Mouse (Mus musculus) midbrain, embryonic 15.5 days (tissue): Measurements from ENCODE around the gene Fam172a. TPM values are rescaled to one million over a fixed set of nuclear protein-coding genes. Genes with fewer than 3 reads are reported as not detected.
A peak's percentile ranks its signal among the peaks of the same experiment; 100 is the strongest.

Experiments
- ATAC-seq: fragments of 200-750 bp; cut with Nextera tagmentation; replicated peaks from 2 replicates; pipeline ENCODE4 v1.8.0; 2017; ENCODE audit warnings: moderate TSS enrichment
- H3K27ac ChIP-seq: fragments of 300-500 bp; sonication (generic); 2 replicates; pipeline ENCODE4 v1.5.1; 2015; ENCODE audit warnings: mild to moderate bottlenecking, inconsistent platforms
- H3K27me3 ChIP-seq: fragments of 300-500 bp; sonication (generic); replicated peaks from 2 replicates; pipeline ENCODE4 v1.6.1; 2015; ENCODE audit warnings: inconsistent platforms
- H3K36me3 ChIP-seq: fragments of 300-500 bp; sonication (generic); replicated peaks from 2 replicates; pipeline ENCODE4 v1.6.1; 2015; ENCODE audit warnings: inconsistent platforms
- H3K4me1 ChIP-seq: fragments of 300-500 bp; sonication (generic); 2 replicates; pipeline ENCODE4 v1.6.1; 2015; ENCODE audit warnings: inconsistent platforms
- H3K4me2 ChIP-seq: fragments of 300-500 bp; sonication (generic); 2 replicates; pipeline ENCODE4 v1.6.1; 2015; ENCODE audit warnings: inconsistent platforms, mild to moderate bottlenecking, moderate library complexity
- H3K4me3 ChIP-seq: fragments of 300-500 bp; sonication (generic); 2 replicates; pipeline ENCODE4 v1.5.1; 2015; ENCODE audit warnings: mild to moderate bottlenecking, inconsistent platforms
- H3K9ac ChIP-seq: fragments of 300-500 bp; sonication (generic); 2 replicates; pipeline ENCODE4 v1.6.1; 2015; ENCODE audit warnings: mild to moderate bottlenecking, inconsistent platforms
- H3K9me3 ChIP-seq: fragments of 300-500 bp; sonication (generic); 2 replicates; pipeline ENCODE4 v1.6.1; 2016; ENCODE audit warnings: inconsistent platforms
- WGBS: fragments of 180-500 bp; shearing (Covaris S2); methylation state at CpG from one replicate; pipeline ENCODE4 v1.1.7; 2015; ENCODE audit warnings: mixed read lengths; 5-methylcytosine and 5-hydroxymethylcytosine counted together
- polyA plus RNA-seq: library from polyadenylated mRNA; unstranded; fragments of >200 nt; fragmentation: Nextera tagmentation; extraction: Ambion mirVana; gene quantifications from 2 replicates; pipeline ENCODE4 v1.2.1, GENCODE M21; 2015

Fam172a gene
- polyA plus RNA-seq, 1 experiment from 2014 or later: 43.8 TPM

- no peaks in the 10 kb centered on the region for H3K27me3 ChIP-seq
- no peaks in the 10 kb centered on the region for H3K9me3 ChIP-seq
Observed at GRCm38 (mm10) chr13:78090701-78091100, 388.9 kb downstream of the Fam172a start.

GRCm38 (mm10) chr13:78091949-78092348 is 390.1 kb downstream of the Fam172a start:
- Histone ChIP-seq H3K4me2 (no peak overlapping the region), H3K4me1 (no peaks in the 10 kb centered on the region), H3K9ac (no peak overlapping the region), H3K9me3 (no peaks in the 10 kb centered on the region), H3K27ac (no peak overlapping the region), H3K27me3 (no peaks in the 10 kb centered on the region), H3K36me3 (no peaks in the 10 kb centered on the region), H3K4me3 (no peak overlapping the region)
- ATAC-seq: no peak
- 83% methylated on average over 3 of the region's 3 CpGs for WGBS

More at GRCm38 (mm10) chr13:78090701-78091100, 388.9 kb downstream of the Fam172a start:
- Histone ChIP-seq H3K9ac (no peak overlapping the region), H3K4me2 (no peak overlapping the region), H3K27ac (no peak overlapping the region), H3K4me3 (no peak overlapping the region), H3K4me1 (no peaks in the 10 kb centered on the region), H3K36me3 (no peaks in the 10 kb centered on the region)
- ATAC-seq: no peak

- no peaks in the 10 kb centered on the region for H3K36me3 ChIP-seq
- no peak overlapping the region for H3K9ac ChIP-seq
- H3K4me1 ChIP-seq: no peaks in the 10 kb centered on the region
- no peak overlapping the region for H3K27ac ChIP-seq
- no peak overlapping the region for H3K4me3 ChIP-seq
- no peaks in the 10 kb centered on the region for H3K9me3 ChIP-seq
- no peak overlapping the region for H3K4me2 ChIP-seq
- 70% methylated on average over 2 of the region's 2 CpGs for WGBS
- ATAC-seq: no peak
- H3K27me3 ChIP-seq: no peaks in the 10 kb centered on the region
Observed at GRCm38 (mm10) chr13:78094352-78094751, 392.5 kb downstream of the Fam172a start.

GRCm38 (mm10) chr13:78095071-78095973 is 393.5 kb downstream of the Fam172a start:
- H3K4me2 ChIP-seq: no peak overlapping the region
- no peak for ATAC-seq

DNA sequence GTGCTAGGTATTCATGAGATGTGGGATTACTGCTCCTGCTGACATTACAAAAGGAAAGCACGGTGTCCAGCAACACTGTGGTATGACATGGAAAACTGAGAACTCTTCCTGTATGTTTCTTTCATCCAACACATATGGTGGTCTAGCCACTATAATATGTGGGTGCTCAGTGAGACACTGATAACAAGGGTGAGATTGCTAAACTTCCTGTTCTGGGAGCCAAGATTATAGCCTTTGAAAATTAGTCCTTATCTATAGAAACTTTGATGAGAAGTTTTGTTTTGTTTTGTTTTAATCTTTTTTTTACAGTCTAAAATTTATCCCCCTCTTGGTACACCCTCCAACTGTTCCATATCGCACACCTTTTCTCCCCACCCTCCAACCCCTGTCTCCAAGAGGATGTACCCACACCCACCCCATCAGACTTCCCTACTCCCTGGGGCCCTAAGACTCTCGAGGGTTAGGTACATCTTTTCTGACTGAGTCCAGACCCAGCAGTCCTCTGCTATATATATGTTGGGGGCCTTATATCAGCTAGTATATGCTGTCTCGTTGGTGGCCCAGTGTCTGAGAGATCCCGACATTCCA is 397.1 kb downstream of the Fam172a start:
- WGBS: 85% methylated on average over 5 of the region's 5 CpGs
- no peaks in the 10 kb centered on the region for H3K9me3 ChIP-seq
- H3K9ac ChIP-seq: no peak overlapping the region
- H3K4me2 ChIP-seq: no peak overlapping the region
- no peaks in the 10 kb centered on the region for H3K27me3 ChIP-seq
- H3K4me3 ChIP-seq: no peak overlapping the region
- no peak overlapping the region for H3K27ac ChIP-seq
- no peaks in the 10 kb centered on the region for H3K4me1 ChIP-seq
- H3K36me3 ChIP-seq: no peaks in the 10 kb centered on the region
- ATAC-seq: no peak

More at GRCm38 (mm10) chr13:78095071-78095973, 393.5 kb downstream of the Fam172a start:
- H3K27me3 ChIP-seq: no peaks in the 10 kb centered on the region
- H3K9ac ChIP-seq: no peak overlapping the region
- no peak overlapping the region for H3K4me3 ChIP-seq
- 73% methylated on average over 1 of the region's 1 CpGs for WGBS
- no peaks in the 10 kb centered on the region for H3K4me1 ChIP-seq
- H3K36me3 ChIP-seq: no peaks in the 10 kb centered on the region
- H3K9me3 ChIP-seq: no peaks in the 10 kb centered on the region
- H3K27ac ChIP-seq: no peak overlapping the region

DNA sequence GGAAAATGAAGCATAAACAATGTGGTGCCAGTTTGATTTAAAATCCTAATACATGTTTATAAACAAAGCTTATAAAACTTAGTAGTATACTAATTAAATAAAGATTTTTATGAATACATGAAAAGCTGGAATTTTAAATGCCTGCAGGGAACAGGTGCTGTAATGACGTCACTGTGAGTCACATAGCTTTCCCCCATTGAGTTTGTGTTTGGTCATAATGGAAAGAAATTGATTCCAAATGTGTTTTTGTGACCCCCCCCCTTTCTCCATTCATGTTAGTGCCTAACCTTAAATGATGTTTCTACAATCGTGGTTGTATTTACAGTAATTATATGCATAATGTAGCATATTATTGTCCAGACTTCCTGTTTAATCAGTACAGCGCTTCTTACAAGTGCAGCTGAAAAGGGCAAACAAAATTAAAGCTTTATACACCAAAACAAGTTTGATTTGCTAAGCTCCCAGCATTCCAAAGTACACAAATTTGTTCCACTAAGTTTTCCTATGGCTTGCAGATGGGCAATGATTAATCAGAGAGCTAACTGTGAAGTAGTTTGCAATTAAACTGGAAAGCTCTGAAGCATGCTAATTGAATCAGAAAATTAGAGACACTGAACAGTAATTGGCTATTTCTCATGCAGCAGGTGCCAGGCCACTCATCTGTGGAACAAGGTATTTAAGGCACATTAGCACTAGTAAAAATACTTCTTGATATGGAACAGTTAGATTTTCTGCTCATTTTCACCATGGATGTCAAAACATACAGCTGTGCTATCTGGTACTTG is 398.1 kb downstream of the Fam172a start:
- Histone ChIP-seq H3K4me1 (no peaks in the 10 kb centered on the region), H3K4me2 (no peak overlapping the region), H3K9ac (no peak overlapping the region), H3K9me3 (no peaks in the 10 kb centered on the region), H3K27ac (no peak overlapping the region), H3K27me3 (no peaks in the 10 kb centered on the region), H3K4me3 (no peak overlapping the region), H3K36me3 (no peaks in the 10 kb centered on the region)
- ATAC-seq: peak; percentile 51; the same call in 1 of the 2 replicates
- WGBS: 58% methylated on average over 3 of the region's 3 CpGs

GRCm38 (mm10) chr13:78100664-78101063 is 398.8 kb downstream of the Fam172a start:
- Histone ChIP-seq H3K27me3 (no peaks in the 10 kb centered on the region), H3K4me2 (no peak overlapping the region), H3K9ac (no peak overlapping the region), H3K27ac (no peak overlapping the region), H3K4me1 (no peaks in the 10 kb centered on the region), H3K36me3 (no peaks in the 10 kb centered on the region), H3K9me3 (no peaks in the 10 kb centered on the region), H3K4me3 (no peak overlapping the region)
- ATAC-seq: no peak
- 81% methylated on average over 3 of the region's 3 CpGs for WGBS

GRCm38 (mm10) chr13:78102337-78102736 is 400.5 kb downstream of the Fam172a start:
- H3K4me2 ChIP-seq: no peak overlapping the region
- H3K4me1 ChIP-seq: no peaks in the 10 kb centered on the region
- H3K27me3 ChIP-seq: no peaks in the 10 kb centered on the region
- no peak overlapping the region for H3K9ac ChIP-seq
- WGBS: 93% methylated on average over 2 of the region's 2 CpGs
- H3K36me3 ChIP-seq: no peaks in the 10 kb centered on the region
- no peak for ATAC-seq
- no peak overlapping the region for H3K27ac ChIP-seq
- H3K4me3 ChIP-seq: no peak overlapping the region
- H3K9me3 ChIP-seq: no peaks in the 10 kb centered on the region

GRCm38 (mm10) chr13:78104851-78105250 is 403.0 kb downstream of the Fam172a start:
- ATAC-seq: no peak
- Histone ChIP-seq H3K4me3 (no peak overlapping the region), H3K27ac (no peak overlapping the region), H3K36me3 (no peaks in the 10 kb centered on the region), H3K27me3 (no peaks in the 10 kb centered on the region), H3K4me1 (no peaks in the 10 kb centered on the region), H3K9ac (no peak overlapping the region), H3K4me2 (no peak overlapping the region), H3K9me3 (no peaks in the 10 kb centered on the region)
- WGBS: 87% methylated on average over 3 of the region's 3 CpGs

GRCm38 (mm10) chr13:78110648-78111047 is 408.8 kb downstream of the Fam172a start:
- no peaks in the 10 kb centered on the region for H3K36me3 ChIP-seq
- H3K4me1 ChIP-seq: peaks cover 5% of the 10 kb centered on the region; the same call in 1 of the 2 replicates
- H3K9me3 ChIP-seq: no peaks in the 10 kb centered on the region
- ATAC-seq: peak; percentile 60; the same call in 1 of the 2 replicates
- H3K4me3 ChIP-seq: no peak overlapping the region
- H3K27me3 ChIP-seq: no peaks in the 10 kb centered on the region
- H3K4me2 ChIP-seq: no peak overlapping the region
- peak overlapping the region; percentile 43; the same call in 1 of the 2 replicates for H3K27ac ChIP-seq
- H3K9ac ChIP-seq: no peak overlapping the region
- 50% methylated on average over 4 of the region's 4 CpGs for WGBS

DNA sequence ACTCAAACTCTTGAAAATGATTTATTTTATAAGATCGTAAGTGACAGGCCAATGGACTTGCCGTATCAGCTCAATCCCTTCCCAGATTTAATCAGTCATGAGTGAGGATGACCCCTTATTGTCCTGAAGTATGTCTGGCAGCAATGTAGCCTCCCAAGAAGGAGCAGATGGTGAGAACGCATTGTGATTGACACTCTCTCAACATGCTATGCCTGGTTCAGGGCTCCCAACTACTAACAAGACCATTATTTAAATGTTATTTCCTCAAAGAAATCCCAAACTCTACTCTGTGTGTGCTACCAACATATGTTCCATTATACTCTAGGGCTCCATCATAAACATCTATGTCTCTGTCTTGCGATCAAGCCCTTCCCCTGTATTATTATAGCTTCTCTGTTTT is 412.1 kb downstream of the Fam172a start:
- peaks cover 5% of the 10 kb centered on the region; the same call in 1 of the 2 replicates for H3K4me1 ChIP-seq
- no peaks in the 10 kb centered on the region for H3K36me3 ChIP-seq
- no peak overlapping the region for H3K4me2 ChIP-seq
- WGBS: 92% methylated on average over 4 of the region's 4 CpGs
- no peak overlapping the region for H3K27ac ChIP-seq
- ATAC-seq: no peak
- no peak overlapping the region for H3K9ac ChIP-seq
- H3K9me3 ChIP-seq: no peaks in the 10 kb centered on the region
- no peaks in the 10 kb centered on the region for H3K27me3 ChIP-seq
- no peak overlapping the region for H3K4me3 ChIP-seq

DNA sequence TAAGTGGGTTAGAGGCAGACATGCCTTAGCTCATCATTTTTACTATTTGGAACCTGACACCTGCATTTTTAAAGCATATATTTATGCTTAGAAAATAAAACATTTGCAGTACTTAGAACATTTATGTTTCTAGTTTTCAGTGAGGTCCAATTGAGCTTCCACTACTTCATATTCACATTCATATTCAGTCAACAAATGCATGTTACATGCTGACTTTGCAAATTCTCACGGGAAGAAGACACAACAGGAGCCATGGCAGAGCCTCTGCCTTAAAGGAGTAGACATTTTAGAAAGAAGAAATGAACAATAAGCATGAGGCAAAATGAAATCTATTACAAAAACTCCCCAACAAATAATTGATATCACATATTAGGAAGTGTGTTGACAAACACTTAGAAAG is 416.9 kb downstream of the Fam172a start:
- no peaks in the 10 kb centered on the region for H3K4me1 ChIP-seq
- H3K36me3 ChIP-seq: no peaks in the 10 kb centered on the region
- H3K27ac ChIP-seq: no peak overlapping the region
- 71% methylated on average over 1 of the region's 1 CpGs for WGBS
- no peak overlapping the region for H3K4me2 ChIP-seq
- H3K9me3 ChIP-seq: no peaks in the 10 kb centered on the region
- no peak overlapping the region for H3K4me3 ChIP-seq
- H3K27me3 ChIP-seq: no peaks in the 10 kb centered on the region
- ATAC-seq: no peak
- H3K9ac ChIP-seq: no peak overlapping the region
